Mouse (Mus musculus) olfactory bulb, adult 2 months (tissue): ENCODE results near the gene Serpinb9c.

Source experiments
- CTCF ChIP-seq: fragments of 200-500 bp; IDR thresholded peaks from 2 replicates; pipeline ENCODE4 v1.5.1; 2012; ENCODE audit warnings: low read depth, mild to moderate bottlenecking, low read length, moderate library complexity; ENCODE audit not compliant: insufficient read depth
- POLR2A ChIP-seq: fragments of 200-500 bp; IDR thresholded peaks from 2 replicates; pipeline ENCODE4 v1.6.1; 2012; ENCODE audit warnings: mild to moderate bottlenecking, low read depth, low read length, moderate library complexity; ENCODE audit not compliant: insufficient read depth

DNA sequence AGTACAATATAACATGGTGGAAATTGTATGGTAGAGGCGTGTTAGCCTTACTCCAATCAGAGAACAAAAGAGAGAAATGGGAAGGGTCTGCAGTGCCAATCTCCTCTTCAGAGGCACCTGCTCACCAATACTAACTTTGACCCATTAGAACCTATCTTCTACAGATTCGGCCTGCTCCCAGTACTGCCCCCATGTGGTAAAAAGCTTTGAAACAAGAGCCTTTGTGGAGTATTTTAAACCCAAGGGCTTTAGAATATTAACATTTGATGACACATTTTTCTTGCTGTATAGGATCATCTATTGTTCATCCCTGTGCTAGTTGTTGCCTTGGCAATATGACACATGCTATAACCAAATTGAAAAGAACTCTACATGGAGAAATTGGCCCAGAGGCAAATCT lies 40.2 kb upstream of the Serpinb9c start:
- TF ChIP-seq CTCF: no peak
- TF ChIP-seq POLR2A: no peak
